Mouse (Mus musculus) neural tube, embryonic 10.5 days (tissue): ENCODE measurements around the gene Ten1.

Source experiments
- DNase-seq: peaks from one replicate; pipeline ENCODE4 v3.0.0-alpha.2; 2017; ENCODE audit warnings: low spot score; ENCODE audit errors: extremely low spot score

The Ten1 gene

DNA sequence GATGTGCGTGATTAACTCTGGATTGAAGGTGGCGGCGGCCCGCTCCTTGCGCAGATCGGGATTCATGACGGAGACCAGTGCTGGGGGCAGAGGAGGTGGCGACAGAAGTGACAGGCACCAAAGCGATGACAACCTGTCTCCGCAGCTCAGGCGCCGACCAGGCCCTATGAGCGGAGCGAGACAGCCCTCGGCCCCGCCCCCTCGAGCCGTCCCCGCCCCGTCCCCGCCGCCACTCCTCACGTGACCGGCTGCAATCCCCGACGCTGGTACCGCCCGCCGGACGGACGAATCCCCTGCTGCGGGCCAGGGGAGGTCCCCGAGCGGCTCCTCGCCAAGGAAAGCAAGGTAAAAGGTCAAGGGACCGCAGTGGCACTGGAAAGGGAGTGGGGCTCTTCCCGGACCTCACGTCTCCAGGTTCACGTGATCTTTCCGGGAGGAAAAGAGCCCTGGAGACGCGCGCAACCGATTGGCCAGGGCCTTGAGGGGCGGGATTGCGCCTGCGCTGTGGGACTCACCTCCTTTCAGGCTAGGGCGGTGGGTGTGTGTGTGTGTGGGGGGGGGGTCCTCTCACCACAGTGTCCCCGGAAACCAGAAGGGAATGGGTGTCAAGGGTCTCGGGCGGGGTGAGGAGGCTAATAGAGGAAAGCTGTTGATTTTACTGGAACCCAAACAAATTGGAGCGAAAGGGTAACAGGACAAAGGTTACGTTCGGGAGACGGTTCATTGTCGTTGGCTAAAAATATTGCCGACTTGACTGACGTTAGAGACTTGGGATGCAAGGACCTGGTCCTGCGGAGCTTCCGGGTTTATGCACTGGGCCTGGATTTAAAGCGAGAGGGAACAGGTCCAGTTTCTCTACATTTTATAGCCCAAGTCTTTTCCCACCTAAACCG, at the start of gene Ten1, which contains the start of gene Acox1:
Gene Ten1 (plus strand): TSS at position 217 of the 893 bp plus-strand sequence.
Gene Acox1 (minus strand): TSS at position 407 of the 893 bp plus-strand sequence.
- peak; percentile 99 for DNase-seq

DNA sequence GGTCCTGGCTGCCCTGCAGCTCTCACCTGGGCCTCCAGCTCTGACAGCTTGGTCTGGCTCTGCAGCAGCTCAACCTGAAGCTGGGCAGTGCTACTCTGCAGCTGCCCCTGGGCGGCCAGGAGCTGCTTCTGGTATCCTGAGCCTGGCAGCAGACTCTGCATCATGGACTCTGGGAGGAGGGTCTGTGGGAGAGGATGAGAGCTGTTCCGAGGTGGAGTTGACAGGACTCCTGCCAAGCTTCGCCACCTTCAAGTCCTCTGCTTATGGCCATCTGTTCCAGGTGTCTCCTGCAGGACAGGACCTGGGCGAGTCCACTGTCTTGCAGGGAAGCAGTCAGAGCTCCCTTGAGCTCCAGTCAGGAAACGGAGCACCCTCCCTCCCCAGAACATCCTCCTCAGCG, 49.3 kb upstream of the Ten1 start:
- DNase-seq: no peak

- DNase-seq: no peak
Observed at GRCm38 (mm10) chr11:116150960-116151359, 47.7 kb upstream of the Ten1 start.

- DNase-seq: no peak
Observed at GRCm38 (mm10) chr11:116161312-116161711, 37.3 kb upstream of the Ten1 start.

- DNase-seq: no peak
Observed at GRCm38 (mm10) chr11:116162146-116162545, 36.5 kb upstream of the Ten1 start.

GRCm38 (mm10) chr11:116163002-116163401, 35.7 kb upstream of the Ten1 start:
- no peak for DNase-seq

- peak; percentile 26 for DNase-seq
Observed at GRCm38 (mm10) chr11:116167232-116167631, 31.4 kb upstream of the Ten1 start.

- DNase-seq: peak; percentile 95
Observed at GRCm38 (mm10) chr11:116167884-116168439, 30.7 kb upstream of the Ten1 start, which contains the start of gene Fbf1. Fbf1 (minus strand) TSS chr11:116168166.

GRCm38 (mm10) chr11:116169214-116169613, 29.4 kb upstream of the Ten1 start:
- no peak for DNase-seq

DNA sequence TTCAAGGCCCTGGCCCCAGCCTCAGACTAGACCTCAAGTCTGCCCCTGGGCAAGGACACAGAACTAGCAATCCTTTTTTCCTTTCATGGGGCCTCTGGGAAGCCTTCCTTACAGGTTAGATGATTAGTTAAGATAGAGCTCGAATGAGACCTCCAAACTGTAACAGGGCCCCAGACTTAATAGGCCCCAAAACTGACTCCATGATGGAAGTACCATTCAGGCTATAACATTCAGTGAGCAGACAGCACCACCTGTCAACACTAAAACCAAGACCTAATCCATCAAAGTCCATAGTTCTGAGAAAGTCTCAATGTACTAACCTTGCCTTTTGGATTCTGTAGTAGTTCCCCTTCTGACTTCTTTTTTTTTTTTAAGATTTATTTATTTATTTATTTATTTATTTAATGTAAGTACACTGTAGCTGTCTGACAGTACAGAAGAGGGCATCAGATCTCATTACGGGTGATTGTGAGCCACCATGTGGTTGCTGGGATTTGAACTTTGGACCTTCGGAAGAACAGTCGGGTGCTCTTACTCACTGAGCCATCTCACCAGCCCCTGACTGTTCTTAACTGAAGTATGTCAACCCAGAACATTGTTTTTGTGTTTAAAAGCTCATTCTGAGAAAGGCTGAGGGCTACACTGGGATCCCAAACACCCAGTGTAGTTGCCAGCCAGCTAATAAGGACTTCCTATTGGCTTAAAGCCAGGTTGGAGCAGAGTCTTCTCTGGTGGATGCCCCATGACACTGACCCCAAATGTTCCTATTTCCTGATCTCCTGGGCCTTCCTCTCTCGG, 28.5 kb upstream of the Ten1 start:
- no peak for DNase-seq

GRCm38 (mm10) chr11:116171959-116172358, 26.7 kb upstream of the Ten1 start:
- no peak for DNase-seq

GRCm38 (mm10) chr11:116174775-116175448, 23.7 kb upstream of the Ten1 start:
- no peak for DNase-seq

DNA sequence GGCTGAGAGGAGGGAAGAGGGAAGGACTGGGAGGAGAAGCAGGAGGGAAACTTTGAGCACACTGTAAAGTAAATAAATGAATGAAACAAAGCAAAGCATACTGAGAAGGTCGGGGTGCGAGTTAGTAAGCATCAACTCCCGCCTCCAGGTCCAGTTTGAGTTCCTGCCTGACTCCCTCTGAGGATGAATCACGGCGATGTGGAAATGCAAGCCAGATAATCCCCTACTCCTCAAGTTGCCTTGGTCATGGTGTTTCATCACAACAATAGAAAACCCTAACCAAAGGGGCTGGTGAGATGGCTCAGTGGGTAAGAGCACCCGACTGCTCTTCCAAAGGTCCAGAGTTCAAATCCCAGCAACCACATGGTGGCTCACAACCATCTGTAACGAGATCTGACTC, 22.6 kb upstream of the Ten1 start:
- no peak for DNase-seq

DNA sequence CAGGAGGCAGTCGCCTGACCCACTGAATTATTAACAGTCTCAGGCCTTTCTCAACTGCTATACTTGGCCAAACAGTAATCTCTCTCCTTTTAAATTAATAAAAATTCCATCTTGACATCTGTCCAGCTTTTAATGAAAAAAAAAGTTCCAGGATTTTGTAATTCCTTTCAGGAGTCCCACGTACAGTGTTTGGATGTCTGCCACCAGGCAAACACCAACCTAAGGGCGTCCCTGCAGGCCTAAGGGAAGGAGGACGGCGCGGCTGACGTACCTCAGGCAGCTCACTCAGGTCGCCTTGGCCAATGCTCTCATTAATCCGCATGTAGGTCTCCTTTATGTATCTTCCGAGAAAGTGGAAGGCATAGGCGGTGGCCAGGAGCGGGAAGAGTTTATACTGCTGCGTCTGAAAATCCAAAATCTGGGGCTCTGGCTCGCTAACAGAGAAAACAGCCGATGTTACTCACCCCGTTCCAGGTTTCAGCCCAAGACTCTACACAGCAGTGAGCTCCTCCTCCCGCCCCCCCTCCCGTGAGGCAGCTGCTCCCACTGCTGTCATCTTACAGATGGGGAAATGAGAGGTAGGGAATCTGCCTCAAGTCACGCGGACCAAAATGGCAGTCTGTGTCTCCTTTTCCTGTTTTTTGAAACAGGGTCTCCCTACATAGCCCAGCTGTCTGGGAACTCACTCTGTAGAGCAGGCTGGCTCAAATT, 20.1 kb upstream of the Ten1 start:
- no peak for DNase-seq

- DNase-seq: no peak
Observed at GRCm38 (mm10) chr11:116185836-116186235, 12.8 kb upstream of the Ten1 start.

DNA sequence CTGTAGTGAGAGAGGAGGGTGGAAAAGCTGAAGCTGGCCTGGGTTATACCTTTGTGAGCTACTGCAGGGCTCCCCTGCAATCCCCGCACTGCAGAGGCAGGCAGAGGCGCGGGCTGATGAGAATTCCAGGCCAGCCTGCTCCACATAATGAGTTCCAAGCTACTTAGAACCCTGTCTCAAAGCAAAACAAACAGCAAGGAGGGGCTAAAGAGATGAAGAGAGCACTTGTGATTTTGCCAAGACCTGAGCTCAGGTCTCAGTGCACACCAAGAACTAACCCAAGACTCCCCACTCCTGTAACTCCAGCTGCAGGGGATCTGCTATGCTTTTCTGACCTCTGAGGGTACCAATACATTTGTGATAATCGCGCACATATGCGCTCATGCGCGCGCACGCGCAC, 12.3 kb upstream of the Ten1 start:
- no peak for DNase-seq

- DNase-seq: no peak
Observed at GRCm38 (mm10) chr11:116187226-116187930, 11.3 kb upstream of the Ten1 start.

GRCm38 (mm10) chr11:116194619-116195018, 4.0 kb upstream of the Ten1 start:
- no peak for DNase-seq

DNA sequence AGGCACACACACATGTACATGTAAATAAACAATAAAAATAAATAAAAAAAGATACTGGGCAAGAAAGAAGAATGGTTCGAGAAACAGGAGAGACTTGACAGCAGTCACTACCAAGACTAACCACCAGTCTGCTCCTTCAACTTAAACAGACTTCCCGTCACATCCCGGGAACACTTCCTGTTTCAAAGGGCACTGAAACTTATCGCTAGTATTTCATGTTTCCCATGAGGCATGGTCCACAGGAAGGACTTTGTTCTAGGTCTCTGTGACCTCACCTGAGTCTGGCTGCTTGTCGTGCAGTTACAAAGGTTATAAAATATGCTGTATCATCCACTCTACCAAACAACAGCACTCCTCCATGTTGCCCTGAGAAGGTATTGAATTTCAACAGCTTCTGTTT, 3.4 kb upstream of the Ten1 start:
- no peak for DNase-seq

- DNase-seq: no peak
Observed at GRCm38 (mm10) chr11:116196336-116196735, 2.3 kb upstream of the Ten1 start.
